Mouse (Mus musculus) embryo, embryonic 11.5 days (tissue): ENCODE data around the gene Tubal3.

Experiments used
- DNase-seq: peaks from one replicate; pipeline ENCODE4 v3.0.0-alpha.2; 2012; ENCODE audit warnings: low read depth, low spot score

Gene Tubal3

DNA sequence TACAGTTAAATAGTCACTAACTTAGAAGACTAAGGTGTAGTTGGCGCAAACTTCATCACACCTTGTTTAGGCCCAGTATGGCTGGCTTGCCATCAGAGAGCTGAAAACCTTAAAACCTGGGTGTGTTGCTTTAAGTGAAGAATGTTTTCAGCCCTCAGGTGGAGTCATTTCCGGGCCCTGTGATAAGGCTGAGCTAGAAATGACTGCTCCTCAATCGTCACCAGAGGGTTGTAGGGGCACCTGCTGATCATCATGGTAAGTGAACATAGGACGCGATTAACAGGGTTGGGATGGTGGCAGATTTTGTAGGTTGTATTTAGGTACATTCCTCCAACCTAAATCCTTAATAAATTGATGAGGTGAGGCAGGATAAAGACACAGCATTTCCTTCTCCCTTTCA, 6.4 kb downstream of the Tubal3 start:
- no peak for DNase-seq

DNA sequence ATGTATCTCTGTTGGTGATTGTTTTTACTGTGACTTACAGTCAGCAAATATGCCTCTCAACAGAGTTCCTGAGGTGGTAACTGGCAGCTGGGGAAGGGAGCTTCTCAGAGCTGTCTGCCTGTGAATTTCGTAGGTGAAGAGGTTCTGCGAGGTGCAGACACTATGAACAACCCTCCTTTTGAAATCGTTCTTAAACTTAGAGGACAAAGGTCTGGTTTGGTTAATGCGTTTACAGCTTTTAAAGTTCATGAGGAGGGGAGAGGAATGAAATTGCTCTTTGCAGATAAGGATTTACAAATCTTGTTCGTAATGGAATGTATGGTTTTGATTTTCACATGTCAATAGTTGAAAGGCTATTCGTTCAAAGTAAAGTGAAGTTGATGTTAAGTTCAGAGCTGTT, 7.6 kb downstream of the Tubal3 start:
- DNase-seq: no peak

DNA sequence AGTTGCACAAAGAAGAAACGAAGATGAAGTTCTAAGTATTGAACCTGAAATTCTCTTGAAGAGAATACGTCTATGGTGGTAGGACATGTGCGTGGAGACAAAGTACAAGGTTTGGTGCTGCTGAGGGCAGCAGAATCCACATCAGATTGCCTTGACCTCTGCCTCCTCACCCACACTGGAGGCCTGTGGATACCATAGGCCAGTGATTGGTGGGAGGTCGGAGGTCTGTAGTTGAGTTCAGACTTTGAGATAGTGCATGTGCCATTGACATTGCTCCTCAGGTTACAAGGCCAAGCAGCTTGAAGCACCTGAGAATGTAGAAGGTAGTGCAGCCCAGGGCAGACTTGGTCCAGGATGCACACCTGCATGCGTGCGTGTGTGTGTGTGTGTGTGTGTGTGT, 8.0 kb downstream of the Tubal3 start:
- DNase-seq: no peak

DNA sequence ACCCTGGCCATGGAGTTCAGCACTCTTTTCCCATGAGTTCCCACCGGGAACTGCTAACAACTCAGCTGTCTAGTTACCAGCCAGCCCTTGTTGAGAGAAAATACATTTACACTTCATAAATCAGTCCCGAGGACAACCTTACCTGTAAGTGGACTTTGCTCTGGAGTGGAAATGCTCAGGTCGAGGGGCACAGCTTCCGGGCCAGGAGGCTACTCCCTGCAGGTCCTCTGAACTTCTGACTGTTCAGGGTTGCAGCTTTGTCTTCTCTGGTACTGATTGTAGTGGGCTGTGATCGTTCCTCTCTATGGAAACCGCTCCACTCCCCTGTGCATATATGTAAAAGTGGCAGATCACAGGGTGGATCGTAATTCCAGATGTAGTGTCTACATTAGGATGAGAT, 26.6 kb downstream of the Tubal3 start:
- no peak for DNase-seq

DNA sequence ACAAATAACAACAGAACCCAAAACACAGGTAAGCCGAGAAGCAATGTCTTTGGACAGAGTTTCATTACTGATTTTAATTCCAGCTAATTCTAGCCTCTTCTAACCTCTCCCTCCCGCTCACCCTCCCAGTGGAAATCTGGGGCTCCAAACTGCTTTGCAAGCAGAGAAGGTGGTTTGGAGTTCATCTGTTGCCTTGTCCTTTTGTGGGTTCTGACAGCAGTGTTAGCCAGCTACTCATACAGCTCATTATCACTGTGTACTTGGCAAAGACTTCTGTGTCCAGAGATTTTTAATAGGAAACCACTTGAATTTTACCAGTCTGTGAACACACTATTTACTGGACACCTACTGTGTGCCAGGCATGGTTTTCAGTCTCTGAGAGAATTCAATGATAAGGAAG, 27.2 kb downstream of the Tubal3 start, which contains the start of gene Ucn3:
TSS of gene Ucn3 (minus strand) at position 101 of the 400 bp plus-strand sequence.
- no peak for DNase-seq

DNA sequence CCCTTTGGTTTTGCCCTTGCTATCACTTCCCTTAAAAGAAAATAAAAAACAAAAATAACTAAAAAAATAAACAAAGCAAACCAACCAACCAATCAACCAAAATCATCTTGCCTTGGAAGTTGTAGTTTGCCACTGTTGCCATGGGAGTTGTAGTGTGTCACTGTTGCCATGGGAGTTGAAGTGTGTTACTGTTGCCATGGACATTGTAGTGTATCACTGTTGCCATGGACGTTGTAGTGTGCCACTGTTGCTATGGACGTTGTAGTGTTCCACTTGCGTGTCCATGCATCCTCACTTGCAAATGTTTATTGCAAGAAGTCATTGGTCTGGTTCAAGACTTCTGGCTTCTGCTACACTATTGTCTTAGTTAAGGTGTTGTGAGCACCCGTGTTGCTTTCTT, 29.2 kb downstream of the Tubal3 start:
- no peak for DNase-seq

DNA sequence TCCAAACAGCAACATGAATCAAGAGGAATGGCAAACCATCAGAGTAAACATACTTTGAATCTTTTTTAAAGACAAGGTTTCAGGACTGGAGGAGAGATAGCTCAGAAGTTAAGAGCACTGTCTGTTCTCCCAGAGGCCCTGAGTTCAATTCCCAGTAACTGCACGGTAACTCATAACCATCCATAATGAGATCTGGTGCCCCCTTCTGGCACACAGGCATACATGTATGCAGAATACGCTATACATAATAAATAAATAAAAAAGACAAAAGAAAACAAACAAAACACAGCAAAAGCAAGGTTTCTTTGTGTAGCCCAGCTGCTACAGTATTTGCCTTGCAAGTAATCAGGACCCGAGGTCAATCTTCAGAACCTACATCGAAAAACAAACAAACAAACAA, 31.4 kb downstream of the Tubal3 start:
- no peak for DNase-seq

DNA sequence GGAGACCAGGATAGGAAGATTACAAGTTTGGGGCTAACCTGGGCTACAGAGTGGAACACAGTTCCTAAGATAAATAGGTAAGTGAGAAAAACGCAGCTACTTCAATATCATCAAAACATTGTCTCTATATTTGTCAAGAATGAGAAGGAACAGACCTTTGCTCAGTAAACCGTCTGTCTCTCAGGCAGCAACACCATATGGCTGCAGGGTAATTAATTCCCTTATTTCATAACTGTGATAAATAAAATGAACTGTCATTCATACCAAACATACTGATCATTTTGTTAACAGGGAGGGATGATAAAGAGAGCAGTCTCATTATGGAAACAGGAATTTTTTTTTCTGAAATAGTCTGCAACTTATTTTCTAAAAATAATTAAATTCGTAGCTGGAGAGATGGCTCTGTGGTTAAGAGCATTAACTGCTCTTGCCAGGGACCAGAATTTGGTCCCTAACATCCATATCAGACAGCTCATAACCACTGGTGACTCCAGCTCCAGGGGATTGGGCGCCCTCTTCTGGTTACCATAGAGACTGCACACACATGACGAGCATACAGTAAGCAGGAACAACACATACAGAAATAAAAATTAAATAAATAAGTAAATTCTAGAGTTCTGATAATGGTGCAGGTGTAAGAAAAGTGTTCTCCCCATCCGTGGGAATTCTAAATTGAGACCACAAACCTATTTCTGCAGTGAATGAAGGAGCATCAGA, 33.3 kb downstream of the Tubal3 start:
- no peak for DNase-seq

DNA sequence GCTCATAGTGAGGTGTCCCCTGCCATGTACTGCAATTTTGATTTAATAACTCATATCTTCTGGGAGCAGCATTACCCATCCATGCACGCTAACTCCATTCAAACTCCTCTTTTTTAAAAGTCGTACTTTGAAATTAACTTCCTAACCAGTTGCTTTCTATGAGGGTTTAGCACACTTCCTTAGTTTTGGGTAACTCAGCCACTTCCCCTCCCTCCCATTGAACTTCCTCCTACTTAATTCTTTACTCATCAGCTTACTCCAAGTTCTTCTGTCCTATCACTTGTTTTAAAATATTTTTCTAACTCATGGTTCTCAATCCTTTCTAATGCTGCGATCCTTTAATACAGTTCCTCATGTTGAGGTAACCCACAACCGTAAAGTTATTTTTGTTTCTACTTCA, 50.8 kb downstream of the Tubal3 start:
- no peak for DNase-seq
